In genomic region chr13:22021581-22021980, GRCm38 (mm10) we compare ENCODE assay signal across 8 mouse cellular contexts. TPM values are rescaled to one million over a fixed set of nuclear protein-coding genes. Genes with fewer than 3 reads are reported as not detected.
A peak's percentile ranks its signal among the peaks of the same experiment; 100 is the strongest.
DNase-seq lines count a peak whose midpoint lies in the region; ATAC-seq and TF ChIP-seq lines count a peak whose summit lies in the region.

No protein-coding gene starts in this region.

- DNase-seq in spleen, adult 2 months (ENCODE audit: low read depth in 1 of 2, low spot score in 2 of 2), result no peak
- DNase-seq in spleen, postnatal 4 days (ENCODE audit: low spot score in 2 of 2), result no peak
- DNase-seq in right cerebral cortex, postnatal 4 days, result no peak
- no peak for DNase-seq in cerebellum, adult 9-11 months
- no peak for DNase-seq in right cerebral cortex, postnatal 10 days (ENCODE audit: low spot score in 2 of 2)

- no peak overlapping the region for H3K27ac ChIP-seq in spleen, adult 2 months (ENCODE audit: insufficient read depth, low read length)
- H3K27ac ChIP-seq in embryonic facial prominence, embryonic 13.5 days, result no peak overlapping the region
- peak overlapping the region; percentile 40; the same call in 1 of the 2 replicates for H3K27ac ChIP-seq in intestine, embryonic 15.5 days
- H3K27ac ChIP-seq in neural tube, embryonic 13.5 days (replicated peaks), result no peak overlapping the region

- ATAC-seq in embryonic facial prominence, embryonic 13.5 days (ENCODE audit: insufficient number of reproducible peaks, insufficient read depth, low FRiP score, low TSS enrichment, low read depth), result no peak
- peak; percentile 37; the same call in 1 of the 2 replicates for ATAC-seq in intestine, embryonic 15.5 days
- no peak for ATAC-seq in neural tube, embryonic 13.5 days (ENCODE audit: low read depth)

- no peaks in the 10 kb centered on the region for H3K9me3 ChIP-seq in embryonic facial prominence, embryonic 13.5 days
- no peaks in the 10 kb centered on the region for H3K9me3 ChIP-seq in intestine, embryonic 15.5 days
- H3K9me3 ChIP-seq in neural tube, embryonic 13.5 days, result no peaks in the 10 kb centered on the region

- peak overlapping the region; percentile 54 for H3K9ac ChIP-seq in embryonic facial prominence, embryonic 13.5 days
- peak overlapping the region; percentile 34 for H3K9ac ChIP-seq in intestine, embryonic 15.5 days
- H3K9ac ChIP-seq in neural tube, embryonic 13.5 days, result peak overlapping the region; percentile 50

- H3K4me1 ChIP-seq in spleen, adult 2 months (ENCODE audit: control insufficient read depth, insufficient read depth, insufficient read length), result peaks cover under 1% of the 10 kb centered on the region; the same call in 1 of the 2 replicates
- peaks cover 4% of the 10 kb centered on the region; the same call in 1 of the 2 replicates for H3K4me1 ChIP-seq in embryonic facial prominence, embryonic 13.5 days
- no peaks in the 10 kb centered on the region for H3K4me1 ChIP-seq in intestine, embryonic 15.5 days (replicated peaks)
- H3K4me1 ChIP-seq in neural tube, embryonic 13.5 days (replicated peaks), result peaks cover 27% of the 10 kb centered on the region

- peak overlapping the region; percentile 48 for H3K4me3 ChIP-seq in spleen, adult 2 months (ENCODE audit: extremely low read depth, insufficient read depth, insufficient read length)
- H3K4me3 ChIP-seq in embryonic facial prominence, embryonic 13.5 days, result peak overlapping the region; percentile 46
- peak overlapping the region; percentile 37 for H3K4me3 ChIP-seq in intestine, embryonic 15.5 days (replicated peaks)
- peak overlapping the region; percentile 40 for H3K4me3 ChIP-seq in neural tube, embryonic 13.5 days

- no peaks in the 10 kb centered on the region for H3K36me3 ChIP-seq in spleen, adult 2 months (ENCODE audit: control insufficient read depth, insufficient read depth, low read length)
- H3K36me3 ChIP-seq in embryonic facial prominence, embryonic 13.5 days, result no peaks in the 10 kb centered on the region
- H3K36me3 ChIP-seq in intestine, embryonic 15.5 days, result no peaks in the 10 kb centered on the region
- H3K36me3 ChIP-seq in neural tube, embryonic 13.5 days, result no peaks in the 10 kb centered on the region

- TF ChIP-seq CTCF in spleen, adult 2 months (IDR thresholded peaks at IDR 0.05; ENCODE audit: extremely low read depth, insufficient read depth, insufficient read length, insufficient replicate concordance), result no peak

- H3K27me3 ChIP-seq in spleen, adult 2 months (ENCODE audit: control insufficient read depth, insufficient read depth, low read length), result 0 out of 2 replicates have a peak, but pooled peaks cover 1% of the 10 kb centered on the region
- peaks cover 37% of the 10 kb centered on the region for H3K27me3 ChIP-seq in embryonic facial prominence, embryonic 13.5 days
- H3K27me3 ChIP-seq in intestine, embryonic 15.5 days (replicated peaks), result no peaks in the 10 kb centered on the region
- peaks cover 66% of the 10 kb centered on the region for H3K27me3 ChIP-seq in neural tube, embryonic 13.5 days

- under 1% methylated on average over 11 of the region's 11 CpGs for WGBS in spleen, adult 2 months
- under 1% methylated on average over 11 of the region's 11 CpGs for WGBS in embryonic facial prominence, embryonic 13.5 days
- WGBS in intestine, embryonic 15.5 days, result under 1% methylated on average over 11 of the region's 11 CpGs
- under 1% methylated on average over 11 of the region's 11 CpGs for WGBS in neural tube, embryonic 13.5 days

- no peak for TF ChIP-seq POLR2A in spleen, adult 2 months (IDR thresholded peaks at IDR 0.05; ENCODE audit: low read depth, low read length)

- H3K4me2 ChIP-seq in embryonic facial prominence, embryonic 13.5 days, result peak overlapping the region; percentile 67
- peak overlapping the region; percentile 72 for H3K4me2 ChIP-seq in intestine, embryonic 15.5 days (replicated peaks)
- peak overlapping the region; percentile 66 for H3K4me2 ChIP-seq in neural tube, embryonic 13.5 days

RNA-seq across cellular contexts. Expression of gene Prss16, which starts 12.0 kb away (rescaled TPM):
- 0.99 and 1.1 TPM in 2 replicates for polyA plus RNA-seq in spleen, adult 2 months (2012; rRNA removed)
- polyA plus RNA-seq in embryonic facial prominence, embryonic 13.5 days (2015; fragmentation: Nextera tagmentation; extraction: Ambion mirVana), result 0.59 and 1.2 TPM in 2 replicates
- 1.4 and 1.5 TPM in 2 replicates for polyA plus RNA-seq in intestine, embryonic 15.5 days (2015; fragmentation: Nextera tagmentation; extraction: Ambion mirVana)
- polyA plus RNA-seq in neural tube, embryonic 13.5 days (2015; fragmentation: Nextera tagmentation; extraction: Ambion mirVana), result 0.17 and 0.18 TPM in 2 replicates

RNA-seq across cellular contexts. Expression of gene Hist1h2ah, which starts 13.8 kb away (rescaled TPM):
- polyA plus RNA-seq in spleen, adult 2 months (2012; rRNA removed), result 51.3 and 149 TPM in 2 replicates
- polyA plus RNA-seq in embryonic facial prominence, embryonic 13.5 days (2015; fragmentation: Nextera tagmentation; extraction: Ambion mirVana), result 5.2 and 5.4 TPM in 2 replicates
- polyA plus RNA-seq in intestine, embryonic 15.5 days (2015; fragmentation: Nextera tagmentation; extraction: Ambion mirVana), result 3.0 and 7.8 TPM in 2 replicates
- 1.7 TPM in 1 of 2 replicates, not detected in the other for polyA plus RNA-seq in neural tube, embryonic 13.5 days (2015; fragmentation: Nextera tagmentation; extraction: Ambion mirVana)

RNA-seq across cellular contexts. Expression of gene Hist1h2bk, which starts 14.1 kb away (rescaled TPM):
- 30.0 and 45.9 TPM in 2 replicates for polyA plus RNA-seq in spleen, adult 2 months (2012; rRNA removed)
- polyA plus RNA-seq in embryonic facial prominence, embryonic 13.5 days (2015; fragmentation: Nextera tagmentation; extraction: Ambion mirVana), result 9.5 and 15.3 TPM in 2 replicates
- polyA plus RNA-seq in intestine, embryonic 15.5 days (2015; fragmentation: Nextera tagmentation; extraction: Ambion mirVana), result 5.0 and 5.8 TPM in 2 replicates
- polyA plus RNA-seq in neural tube, embryonic 13.5 days (2015; fragmentation: Nextera tagmentation; extraction: Ambion mirVana), result 2.5 and 3.8 TPM in 2 replicates

RNA-seq across cellular contexts. Expression of gene Hist1h4i, which starts 19.6 kb away (rescaled TPM):
- 14.7 and 15.7 TPM in 2 replicates for polyA plus RNA-seq in spleen, adult 2 months (2012; rRNA removed)
- polyA plus RNA-seq in embryonic facial prominence, embryonic 13.5 days (2015; fragmentation: Nextera tagmentation; extraction: Ambion mirVana), result 26.0 and 31.3 TPM in 2 replicates
- 21.0 and 23.6 TPM in 2 replicates for polyA plus RNA-seq in intestine, embryonic 15.5 days (2015; fragmentation: Nextera tagmentation; extraction: Ambion mirVana)
- 8.8 and 10.1 TPM in 2 replicates for polyA plus RNA-seq in neural tube, embryonic 13.5 days (2015; fragmentation: Nextera tagmentation; extraction: Ambion mirVana)

RNA-seq across cellular contexts. Expression of gene Hist1h2ag, which starts 21.2 kb away (rescaled TPM):
- 10.2 and 14.1 TPM in 2 replicates for polyA plus RNA-seq in spleen, adult 2 months (2012; rRNA removed)
- polyA plus RNA-seq in embryonic facial prominence, embryonic 13.5 days (2015; fragmentation: Nextera tagmentation; extraction: Ambion mirVana), result 78.1 and 82.3 TPM in 2 replicates
- 23.9 and 40.6 TPM in 2 replicates for polyA plus RNA-seq in intestine, embryonic 15.5 days (2015; fragmentation: Nextera tagmentation; extraction: Ambion mirVana)
- polyA plus RNA-seq in neural tube, embryonic 13.5 days (2015; fragmentation: Nextera tagmentation; extraction: Ambion mirVana), result 8.4 and 11.4 TPM in 2 replicates
